Mouse (Mus musculus) kidney, adult 2 months (tissue): ENCODE data around the gene Ap1s3.

Experiments used
- CTCF ChIP-seq: fragments of 200-500 bp; conservative IDR thresholded peaks from 2 replicates; pipeline ENCODE4 v1.5.1; 2011; ENCODE audit warnings: low read depth, mild to moderate bottlenecking, control low read depth, low read length, moderate library complexity, mixed read lengths; ENCODE audit not compliant: insufficient read depth, insufficient read length
- POLR2A ChIP-seq: fragments of 200-500 bp; IDR thresholded peaks from one replicate; pipeline ENCODE4 v1.6.1; 2011; ENCODE audit warnings: low read depth, low read length, control low read depth

GRCm38 (mm10) chr1:79581136-79581679, 90.6 kb downstream of the Ap1s3 start:
- TF ChIP-seq POLR2A (no peak), CTCF (no peak)
